Mouse (Mus musculus): Measurements from ENCODE around the gene Nr1h2. TPM values are rescaled to one million over a fixed set of nuclear protein-coding genes. Genes with fewer than 3 reads are reported as not detected.

Nr1h2 gene
- polyA plus RNA-seq, 2 experiments, result 63.8 to 88.9 TPM

DNA sequence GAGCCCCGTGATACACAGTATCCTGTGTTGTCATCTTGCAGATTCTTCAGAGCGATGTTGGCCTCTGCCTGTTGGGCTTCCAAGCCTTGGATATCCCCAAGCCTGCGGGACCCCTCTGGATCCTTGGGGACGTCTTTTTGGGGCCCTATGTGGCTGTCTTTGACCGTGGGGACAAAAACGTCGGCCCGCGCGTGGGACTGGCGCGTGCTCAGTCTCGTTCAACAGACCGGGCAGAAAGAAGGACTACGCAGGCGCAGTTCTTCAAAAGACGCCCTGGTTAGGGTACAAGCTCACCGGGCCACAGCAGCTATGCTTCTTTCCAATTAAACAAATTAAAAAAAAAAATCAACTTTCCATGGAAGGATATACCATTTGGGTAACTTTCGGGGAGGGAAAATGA is 32.8 kb upstream of the Nr1h2 start:
- Histone ChIP-seq H3K36me3 (ENCODE audit: control insufficient read depth, insufficient read depth, low read length) (no peaks in the 10 kb centered on the region), H3K27ac (replicated peaks; ENCODE audit: low read depth, low read length) (no peak overlapping the region), H3K9me3 (ENCODE audit: control insufficient read depth, low read length) (no peaks in the 10 kb centered on the region), H3K9ac (ENCODE audit: low read depth, low read length, severe bottlenecking) (no peak overlapping the region), H3K4me3 (replicated peaks; ENCODE audit: low read length) (peak overlapping the region; percentile 21), H3K4me2 (replicated peaks; ENCODE audit: low read depth, low read length, severe bottlenecking) (peak overlapping the region; percentile 43), H3K27me3 (ENCODE audit: control insufficient read depth, insufficient read depth, low read length) (peaks cover 64% of the 10 kb centered on the region), H3K4me1 (ENCODE audit: control insufficient read depth, insufficient read depth, low read length) (peaks cover 12% of the 10 kb centered on the region; the same call in 1 of the 2 replicates)
- no peak for ATAC-seq (ENCODE audit: low FRiP score, low read depth)
- no peak for DNase-seq (ENCODE audit: low spot score)
- 16% methylated on average over 19 of the region's 19 CpGs for whole genome bisulfite sequencing
- TF ChIP-seq POLR2A (IDR thresholded peaks at IDR 0.05; ENCODE audit: borderline replicate concordance, extremely low read depth, insufficient read depth, insufficient read length), result no peak

GRCm38 (mm10) chr7:44585606-44586005 is 31.9 kb upstream of the Nr1h2 start:
- WGBS, result 88% methylated on average over 6 of the region's 6 CpGs
- H3K4me1 ChIP-seq (ENCODE audit: control insufficient read depth, insufficient read depth, low read length), result peaks cover 12% of the 10 kb centered on the region; the same call in 1 of the 2 replicates
- no peak for DNase-seq (ENCODE audit: low spot score)
- ATAC-seq (ENCODE audit: low FRiP score, low read depth), result no peak
- H3K4me2 ChIP-seq (replicated peaks; ENCODE audit: low read depth, low read length, severe bottlenecking), result no peak overlapping the region
- no peak overlapping the region for H3K27ac ChIP-seq (replicated peaks; ENCODE audit: low read depth, low read length)
- no peak overlapping the region for H3K9ac ChIP-seq (ENCODE audit: low read depth, low read length, severe bottlenecking)
- H3K27me3 ChIP-seq (ENCODE audit: control insufficient read depth, insufficient read depth, low read length), result peaks cover 55% of the 10 kb centered on the region
- TF ChIP-seq POLR2A (IDR thresholded peaks at IDR 0.05; ENCODE audit: borderline replicate concordance, extremely low read depth, insufficient read depth, insufficient read length), result no peak
- no peaks in the 10 kb centered on the region for H3K36me3 ChIP-seq (ENCODE audit: control insufficient read depth, insufficient read depth, low read length)
- H3K4me3 ChIP-seq (replicated peaks; ENCODE audit: low read length), result no peak overlapping the region
- H3K9me3 ChIP-seq (ENCODE audit: control insufficient read depth, low read length), result no peaks in the 10 kb centered on the region

GRCm38 (mm10) chr7:44584921-44585320 is 31.2 kb upstream of the Nr1h2 start:
- WGBS, result 80% methylated on average over 6 of the region's 6 CpGs
- no peak overlapping the region for H3K4me2 ChIP-seq (replicated peaks; ENCODE audit: low read depth, low read length, severe bottlenecking)
- no peak for ATAC-seq (ENCODE audit: low FRiP score, low read depth)
- H3K27ac ChIP-seq (replicated peaks; ENCODE audit: low read depth, low read length), result no peak overlapping the region
- H3K4me1 ChIP-seq (ENCODE audit: control insufficient read depth, insufficient read depth, low read length), result peaks cover 12% of the 10 kb centered on the region; the same call in 1 of the 2 replicates
- DNase-seq (ENCODE audit: low spot score), result no peak
- no peak overlapping the region for H3K9ac ChIP-seq (ENCODE audit: low read depth, low read length, severe bottlenecking)
- H3K27me3 ChIP-seq (ENCODE audit: control insufficient read depth, insufficient read depth, low read length), result peaks cover 51% of the 10 kb centered on the region
- H3K4me3 ChIP-seq (replicated peaks; ENCODE audit: low read length), result no peak overlapping the region
- no peaks in the 10 kb centered on the region for H3K36me3 ChIP-seq (ENCODE audit: control insufficient read depth, insufficient read depth, low read length)
- H3K9me3 ChIP-seq (ENCODE audit: control insufficient read depth, low read length), result no peaks in the 10 kb centered on the region
- TF ChIP-seq POLR2A (IDR thresholded peaks at IDR 0.05; ENCODE audit: borderline replicate concordance, extremely low read depth, insufficient read depth, insufficient read length), result no peak

DNA sequence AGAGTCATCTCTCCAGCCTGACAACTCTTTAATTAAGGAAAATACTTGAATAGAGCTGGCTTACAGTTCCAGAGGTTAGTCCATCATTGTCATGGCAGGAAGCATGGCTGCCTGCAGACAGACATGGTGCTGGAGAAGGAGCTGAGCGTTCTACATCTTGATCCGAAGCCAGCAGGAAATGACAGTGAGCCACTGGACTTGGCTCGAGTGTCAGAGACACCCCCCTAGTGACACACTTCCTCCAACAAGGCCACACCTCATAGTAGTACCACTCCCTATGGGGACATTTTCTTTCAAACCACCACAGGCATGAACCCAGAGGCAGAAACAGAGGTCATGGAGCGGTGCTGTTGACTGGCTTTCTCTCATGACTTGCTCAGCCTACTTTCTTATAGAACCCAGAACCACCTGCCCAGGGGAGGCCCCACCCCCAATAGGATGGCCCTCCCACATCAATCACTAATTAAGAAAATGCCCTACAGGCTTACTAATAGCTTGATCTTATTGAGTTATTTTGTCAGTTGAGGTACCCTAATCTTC is 30.6 kb upstream of the Nr1h2 start:
- no peak overlapping the region for H3K4me2 ChIP-seq (replicated peaks; ENCODE audit: low read depth, low read length, severe bottlenecking)
- no peaks in the 10 kb centered on the region for H3K9me3 ChIP-seq (ENCODE audit: control insufficient read depth, low read length)
- ATAC-seq (ENCODE audit: low FRiP score, low read depth), result no peak
- DNase-seq (ENCODE audit: low spot score), result no peak
- H3K4me3 ChIP-seq (replicated peaks; ENCODE audit: low read length), result no peak overlapping the region
- TF ChIP-seq POLR2A (IDR thresholded peaks at IDR 0.05; ENCODE audit: borderline replicate concordance, extremely low read depth, insufficient read depth, insufficient read length), result no peak
- H3K27ac ChIP-seq (replicated peaks; ENCODE audit: low read depth, low read length), result no peak overlapping the region
- H3K27me3 ChIP-seq (ENCODE audit: control insufficient read depth, insufficient read depth, low read length), result peaks cover 45% of the 10 kb centered on the region
- H3K36me3 ChIP-seq (ENCODE audit: control insufficient read depth, insufficient read depth, low read length), result no peaks in the 10 kb centered on the region
- no peak overlapping the region for H3K9ac ChIP-seq (ENCODE audit: low read depth, low read length, severe bottlenecking)
- H3K4me1 ChIP-seq (ENCODE audit: control insufficient read depth, insufficient read depth, low read length), result peaks cover 10% of the 10 kb centered on the region; the same call in 1 of the 2 replicates
- 79% methylated on average over 4 of the region's 4 CpGs for WGBS

- Histone ChIP-seq H3K36me3 (ENCODE audit: control insufficient read depth, insufficient read depth, low read length) (no peaks in the 10 kb centered on the region), H3K4me2 (replicated peaks; ENCODE audit: low read depth, low read length, severe bottlenecking) (no peak overlapping the region), H3K27me3 (ENCODE audit: control insufficient read depth, insufficient read depth, low read length) (peaks cover 33% of the 10 kb centered on the region), H3K4me3 (replicated peaks; ENCODE audit: low read length) (no peak overlapping the region), H3K9ac (ENCODE audit: low read depth, low read length, severe bottlenecking) (no peak overlapping the region), H3K27ac (replicated peaks; ENCODE audit: low read depth, low read length) (no peak overlapping the region), H3K9me3 (ENCODE audit: control insufficient read depth, low read length) (no peaks in the 10 kb centered on the region), H3K4me1 (ENCODE audit: control insufficient read depth, insufficient read depth, low read length) (0 out of 2 replicates have a peak, but pooled peaks cover 6% of the 10 kb centered on the region)
- DNase-seq (ENCODE audit: low spot score), result no peak
- TF ChIP-seq POLR2A (IDR thresholded peaks at IDR 0.05; ENCODE audit: borderline replicate concordance, extremely low read depth, insufficient read depth, insufficient read length), result no peak
- ATAC-seq (ENCODE audit: low FRiP score, low read depth), result no peak
- 90% methylated on average over 1 of the region's 1 CpGs for WGBS
Observed at GRCm38 (mm10) chr7:44583146-44583545, 29.4 kb upstream of the Nr1h2 start.

All from limb, embryonic 14.5 days (tissue).